33 mouse cellular contexts compared by ENCODE assay signal in the genomic region with DNA sequence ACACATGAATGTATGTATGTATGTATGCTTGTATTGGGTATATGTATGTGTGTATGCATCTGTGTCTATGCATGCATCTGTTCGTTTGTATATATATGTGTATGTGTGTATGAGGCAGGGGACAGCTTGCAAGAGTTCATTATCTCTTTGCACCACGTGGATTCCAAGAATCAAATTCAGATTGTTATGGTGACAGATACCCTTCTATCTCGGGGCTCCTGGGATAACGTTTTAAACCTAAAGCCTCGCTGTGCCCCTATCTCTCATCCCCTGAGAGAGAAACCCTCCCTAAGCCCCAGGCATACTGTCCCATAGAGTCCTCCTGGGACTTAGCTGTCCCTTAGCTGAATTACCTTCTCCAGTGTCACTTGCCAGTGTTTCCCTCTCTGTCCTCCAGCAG. TPM values are rescaled to one million over a fixed set of nuclear protein-coding genes. Genes with fewer than 3 reads are reported as not detected.
DNase-seq lines count a peak whose midpoint lies in the region; ATAC-seq and TF ChIP-seq lines count a peak whose summit lies in the region.
"Had no signal": no experiment of that assay in that cellular context is flagged by ENCODE, and none has a peak within 500 bp of the region (broad histone marks: within the 10 kb centered on the region; RNA-seq: fewer than 3 reads in every experiment).

No protein-coding gene starts in this region.

- peak; percentile 39 for DNase-seq in midbrain, embryonic 11.5 days (ENCODE audit: low spot score, missing footprints)
- DNase-seq in liver, embryonic 13.5 days, result no peak
- no peak for DNase-seq in liver, postnatal 0 days
- no peak for DNase-seq in kidney, postnatal 10 days
- DNase-seq in gastrocnemius, postnatal 10 days, result no peak
- DNase-seq: adrenal gland, adult 2 months; adrenal gland, postnatal 14 days; cerebellum, adult 18-20 months; cerebellum, adult 9-10 months; cerebellum, postnatal 14 days; forebrain, postnatal 0 days; gastrocnemius, postnatal 36 days; heart, adult 2 months; heart, postnatal 14 days; heart, postnatal 4 days had no signal

- no peak for ATAC-seq in midbrain, embryonic 11.5 days (ENCODE audit: low FRiP score)
- no peak for ATAC-seq in midbrain, embryonic 13.5 days
- peak; percentile 78 for ATAC-seq in liver, embryonic 13.5 days (ENCODE audit: low read depth)
- 0 out of 2 replicates have a peak, but pooled peaks have one; percentile 25 for ATAC-seq in liver, postnatal 0 days
- ATAC-seq: CD4-positive, CD25-positive, alpha-beta regulatory T cell, adult 4 months; forebrain, postnatal 0 days; hindbrain, postnatal 0 days had no signal

- WGBS in midbrain, embryonic 11.5 days, result 86% methylated on average over 5 of the region's 5 CpGs
- 84% methylated on average over 5 of the region's 5 CpGs for WGBS in midbrain, embryonic 13.5 days
- WGBS in liver, embryonic 13.5 days (ENCODE audit: insufficient replicate concordance), result 24% methylated on average over 5 of the region's 5 CpGs
- WGBS in liver, postnatal 0 days (ENCODE audit: insufficient replicate concordance), result 58% methylated on average over 5 of the region's 5 CpGs

- H3K36me3 ChIP-seq in midbrain, embryonic 11.5 days (ENCODE audit: control insufficient read depth, insufficient read depth, low read length), result no peaks in the 10 kb centered on the region; the same call in 1 of the 2 replicates
- H3K36me3 ChIP-seq in midbrain, embryonic 13.5 days, result peaks cover 59% of the 10 kb centered on the region
- peaks cover 24% of the 10 kb centered on the region for H3K36me3 ChIP-seq in liver, embryonic 13.5 days
- peaks cover 11% of the 10 kb centered on the region for H3K36me3 ChIP-seq in liver, postnatal 0 days (replicated peaks; ENCODE audit: insufficient read depth, low read length)

- no peaks in the 10 kb centered on the region for H3K27me3 ChIP-seq in midbrain, embryonic 11.5 days (ENCODE audit: control insufficient read depth, insufficient read depth, low read length)
- no peaks in the 10 kb centered on the region for H3K27me3 ChIP-seq in midbrain, embryonic 13.5 days
- H3K27me3 ChIP-seq in liver, embryonic 13.5 days, result no peaks in the 10 kb centered on the region
- no peaks in the 10 kb centered on the region for H3K27me3 ChIP-seq in liver, postnatal 0 days (ENCODE audit: insufficient read depth, low read length)
- H3K27me3 ChIP-seq: embryonic facial prominence, embryonic 12.5 days; embryonic facial prominence, embryonic 15.5 days; heart, embryonic 13.5 days had no signal

- no peaks in the 10 kb centered on the region for H3K9me3 ChIP-seq in midbrain, embryonic 11.5 days (ENCODE audit: control insufficient read depth, low read length)
- no peaks in the 10 kb centered on the region for H3K9me3 ChIP-seq in midbrain, embryonic 13.5 days
- no peaks in the 10 kb centered on the region for H3K9me3 ChIP-seq in liver, embryonic 13.5 days (replicated peaks)
- no peaks in the 10 kb centered on the region for H3K9me3 ChIP-seq in liver, postnatal 0 days (ENCODE audit: low read length)
- H3K9me3 ChIP-seq: embryonic facial prominence, embryonic 12.5 days; embryonic facial prominence, embryonic 15.5 days; heart, embryonic 10.5 days; heart, embryonic 13.5 days had no signal

- H3K4me1 ChIP-seq in midbrain, embryonic 11.5 days (ENCODE audit: control insufficient read depth, insufficient read depth, low read length), result no peaks in the 10 kb centered on the region
- H3K4me1 ChIP-seq in midbrain, embryonic 13.5 days (replicated peaks), result peaks cover 3% of the 10 kb centered on the region; the same call in 1 of the 2 replicates
- H3K4me1 ChIP-seq in liver, embryonic 13.5 days (replicated peaks), result peaks cover 43% of the 10 kb centered on the region
- H3K4me1 ChIP-seq in liver, postnatal 0 days (ENCODE audit: insufficient read depth), result no peaks in the 10 kb centered on the region
- H3K4me1 ChIP-seq: embryonic facial prominence, embryonic 12.5 days had no signal

- no peak overlapping the region for H3K4me2 ChIP-seq in midbrain, embryonic 11.5 days
- H3K4me2 ChIP-seq in midbrain, embryonic 13.5 days (replicated peaks), result no peak overlapping the region
- H3K4me2 ChIP-seq in liver, embryonic 13.5 days, result peak overlapping the region; percentile 26
- no peak overlapping the region for H3K4me2 ChIP-seq in liver, postnatal 0 days (ENCODE audit: low read depth, low read length)
- H3K4me2 ChIP-seq: embryonic facial prominence, embryonic 12.5 days; embryonic facial prominence, embryonic 15.5 days; heart, embryonic 13.5 days; hindbrain, embryonic 14.5 days had no signal

- no peak for TF ChIP-seq EP300 in liver, postnatal 0 days (IDR thresholded peaks at IDR 0.05; ENCODE audit: low read depth)

- H3K27ac ChIP-seq in midbrain, embryonic 11.5 days (ENCODE audit: low read depth, low read length), result no peak overlapping the region
- H3K27ac ChIP-seq in midbrain, embryonic 13.5 days, result no peak overlapping the region
- no peak overlapping the region; the same call in 1 of the 2 replicates for H3K27ac ChIP-seq in liver, embryonic 13.5 days
- no peak overlapping the region for H3K27ac ChIP-seq in liver, postnatal 0 days (ENCODE audit: low read depth)
- H3K27ac ChIP-seq: embryonic facial prominence, embryonic 12.5 days; embryonic facial prominence, embryonic 15.5 days; heart, adult 2 months; heart, embryonic 10.5 days; heart, embryonic 13.5 days; hindbrain, embryonic 14.5 days; hindbrain, postnatal 0 days had no signal

- H3K9ac ChIP-seq in midbrain, embryonic 11.5 days (ENCODE audit: low read length), result no peak overlapping the region
- no peak overlapping the region for H3K9ac ChIP-seq in midbrain, embryonic 13.5 days (replicated peaks)
- H3K9ac ChIP-seq in liver, embryonic 13.5 days, result peak overlapping the region; percentile 22; the same call in 1 of the 2 replicates
- H3K9ac ChIP-seq in liver, postnatal 0 days (replicated peaks), result no peak overlapping the region
- H3K9ac ChIP-seq: embryonic facial prominence, embryonic 12.5 days; embryonic facial prominence, embryonic 15.5 days; forebrain, postnatal 0 days; heart, embryonic 13.5 days; hindbrain, embryonic 14.5 days had no signal

- H3K4me3 ChIP-seq in midbrain, embryonic 11.5 days (ENCODE audit: low read depth, low read length), result no peak overlapping the region
- no peak overlapping the region for H3K4me3 ChIP-seq in midbrain, embryonic 13.5 days (replicated peaks)
- H3K4me3 ChIP-seq in liver, embryonic 13.5 days (replicated peaks), result no peak overlapping the region
- H3K4me3 ChIP-seq in liver, postnatal 0 days (ENCODE audit: low read depth, low read length), result no peak overlapping the region
- H3K4me3 ChIP-seq: embryonic facial prominence, embryonic 12.5 days; embryonic facial prominence, embryonic 15.5 days; heart, adult 2 months; heart, embryonic 10.5 days; heart, embryonic 13.5 days had no signal

- TF ChIP-seq CTCF in liver, postnatal 0 days (IDR thresholded peaks at IDR 0.05; ENCODE audit: low read depth), result no peak

RNA-seq across cellular contexts. Expression of gene Rnf8, which starts 31.0 kb away (rescaled TPM):
- 106 and 111 TPM in 2 replicates for polyA plus RNA-seq in midbrain, embryonic 11.5 days (2014; fragmentation: Nextera tagmentation; extraction: Ambion mirVana)
- polyA plus RNA-seq in midbrain, embryonic 13.5 days (2015; fragmentation: Nextera tagmentation; extraction: Ambion mirVana), result 87.3 and 94.9 TPM in 2 replicates
- polyA plus RNA-seq in liver, embryonic 13.5 days (2015; fragmentation: Nextera tagmentation; extraction: Ambion mirVana), result 43.6 and 46.0 TPM in 2 replicates
- polyA plus RNA-seq in liver, postnatal 0 days (2015; fragmentation: Nextera tagmentation; extraction: Ambion mirVana), result 20.9 and 22.3 TPM in 2 replicates
- total RNA-seq in gastrocnemius, postnatal 10 days (2021), result 10 to 100 TPM; 27.2 to 29.1 TPM

RNA-seq across cellular contexts. Expression of gene Gm28043, which starts 31.1 kb away (rescaled TPM):
- 2.2 and 2.7 TPM in 2 replicates for polyA plus RNA-seq in midbrain, embryonic 11.5 days (2014; fragmentation: Nextera tagmentation; extraction: Ambion mirVana)
- 3.0 and 3.1 TPM in 2 replicates for polyA plus RNA-seq in midbrain, embryonic 13.5 days (2015; fragmentation: Nextera tagmentation; extraction: Ambion mirVana)
- polyA plus RNA-seq in liver, embryonic 13.5 days (2015; fragmentation: Nextera tagmentation; extraction: Ambion mirVana), result 0.98 and 1.3 TPM in 2 replicates
- 0.49 and 0.69 TPM in 2 replicates for polyA plus RNA-seq in liver, postnatal 0 days (2015; fragmentation: Nextera tagmentation; extraction: Ambion mirVana)
- 1 to 10 TPM in 1 of 2 experiments, under 1 TPM in 1; 0.96 to 1.8 TPM for total RNA-seq in gastrocnemius, postnatal 10 days (2021)

RNA-seq across cellular contexts. Expression of gene Tmem217, which starts 31.4 kb away (rescaled TPM):
- polyA plus RNA-seq in midbrain, embryonic 11.5 days (2014; fragmentation: Nextera tagmentation; extraction: Ambion mirVana), result 0.14 and 0.51 TPM in 2 replicates
- 1.1 and 2.2 TPM in 2 replicates for polyA plus RNA-seq in midbrain, embryonic 13.5 days (2015; fragmentation: Nextera tagmentation; extraction: Ambion mirVana)
- polyA plus RNA-seq in liver, embryonic 13.5 days (2015; fragmentation: Nextera tagmentation; extraction: Ambion mirVana), result 0.23 TPM in 2 replicates
- polyA plus RNA-seq in liver, postnatal 0 days (2015; fragmentation: Nextera tagmentation; extraction: Ambion mirVana), result not detected in 2 replicates
- not detected for total RNA-seq in gastrocnemius, postnatal 10 days (2021)
- total RNA-seq: adrenal gland, adult 2 months; adrenal gland, postnatal 14 days; forebrain, postnatal 0 days; gastrocnemius, adult 8-10 months; gastrocnemius, postnatal 36 days; granulocyte monocyte progenitor cell, adult 5-6 weeks; heart, adult 2 months; heart, postnatal 14 days; heart, postnatal 4 days; hindbrain, postnatal 0 days had no signal
- polyA plus RNA-seq: C2C12; forebrain, embryonic 14.5 days; heart, adult 2 months had no signal

RNA-seq across cellular contexts. Expression of gene Tbc1d22b, which starts 34.0 kb away (rescaled TPM):
- 16.8 and 18.8 TPM in 2 replicates for polyA plus RNA-seq in midbrain, embryonic 11.5 days (2014; fragmentation: Nextera tagmentation; extraction: Ambion mirVana)
- polyA plus RNA-seq in midbrain, embryonic 13.5 days (2015; fragmentation: Nextera tagmentation; extraction: Ambion mirVana), result 22.1 and 26.1 TPM in 2 replicates
- polyA plus RNA-seq in liver, embryonic 13.5 days (2015; fragmentation: Nextera tagmentation; extraction: Ambion mirVana), result 3.2 and 4.9 TPM in 2 replicates
- 1.9 and 2.1 TPM in 2 replicates for polyA plus RNA-seq in liver, postnatal 0 days (2015; fragmentation: Nextera tagmentation; extraction: Ambion mirVana)
- total RNA-seq in gastrocnemius, postnatal 10 days (2021), result 1 to 10 TPM; 9.3 to 9.8 TPM

RNA-seq across cellular contexts. Expression of gene Gm17657, which starts 34.1 kb away (rescaled TPM):
- not detected in 2 replicates for polyA plus RNA-seq in midbrain, embryonic 11.5 days (2014; fragmentation: Nextera tagmentation; extraction: Ambion mirVana)
- not detected in 2 replicates for polyA plus RNA-seq in midbrain, embryonic 13.5 days (2015; fragmentation: Nextera tagmentation; extraction: Ambion mirVana)
- polyA plus RNA-seq in liver, embryonic 13.5 days (2015; fragmentation: Nextera tagmentation; extraction: Ambion mirVana), result not detected in 2 replicates
- not detected in 2 replicates for polyA plus RNA-seq in liver, postnatal 0 days (2015; fragmentation: Nextera tagmentation; extraction: Ambion mirVana)
- total RNA-seq in gastrocnemius, postnatal 10 days (2021), result not detected
- total RNA-seq: adrenal gland, adult 2 months; adrenal gland, postnatal 14 days; common myeloid progenitor, adult 5-6 weeks; forebrain, postnatal 0 days; gastrocnemius, adult 8-10 months; gastrocnemius, postnatal 36 days; granulocyte monocyte progenitor cell, adult 5-6 weeks; heart, adult 2 months; heart, postnatal 14 days; heart, postnatal 4 days; hindbrain, postnatal 0 days had no signal
- polyA plus RNA-seq: adrenal gland, adult 2 months; brain, embryonic 14.5 days; C2C12; CD4-positive, CD25-positive, alpha-beta regulatory T cell, adult 4 months; embryonic facial prominence, embryonic 12.5 days; embryonic facial prominence, embryonic 15.5 days; forebrain, embryonic 11.5 days; forebrain, embryonic 14.5 days; forebrain, postnatal 0 days; frontal cortex, adult 2 months; heart, adult 2 months; heart, embryonic 10.5 days; heart, embryonic 13.5 days; heart, embryonic 16.5 days; hindbrain, embryonic 11.5 days; hindbrain, embryonic 14.5 days; hindbrain, postnatal 0 days had no signal

Comparison
In these comparisons a context has a peak if more than half of its experiments do, and no peak if none do; other contexts are left out.
1. ATAC-seq: peak in liver, embryonic 13.5 days (single experiment) and liver, postnatal 0 days (single experiment); none in midbrain, embryonic 11.5 days (single experiment) and midbrain, embryonic 13.5 days (single experiment).